Mouse (Mus musculus) hindbrain, embryonic 15.5 days (tissue): ENCODE data around the gene Stxbp3. TPM values are rescaled to one million over a fixed set of nuclear protein-coding genes. Genes with fewer than 3 reads are reported as not detected.

Experiments used
- ATAC-seq: fragments of 200-750 bp; cut with Nextera tagmentation; 2 replicates; pipeline ENCODE4 v1.8.0; 2017; ENCODE audit warnings: low read depth, moderate number of reproducible peaks, moderate TSS enrichment; ENCODE audit not compliant: low FRiP score
- H3K27ac ChIP-seq: fragments of 300-500 bp; sonication (generic); replicated peaks from 2 replicates; pipeline ENCODE4 v1.5.1; 2015; ENCODE audit warnings: mild to moderate bottlenecking, inconsistent platforms
- H3K27me3 ChIP-seq: fragments of 300-500 bp; sonication (generic); 2 replicates; pipeline ENCODE4 v1.6.1; 2015; ENCODE audit warnings: control low read depth, inconsistent platforms
- H3K36me3 ChIP-seq: fragments of 300-500 bp; sonication (generic); 2 replicates; pipeline ENCODE4 v1.6.1; 2015; ENCODE audit warnings: control low read depth, inconsistent platforms
- H3K4me1 ChIP-seq: fragments of 300-500 bp; sonication (generic); replicated peaks from 2 replicates; pipeline ENCODE4 v1.6.1; 2015; ENCODE audit warnings: control low read depth, inconsistent platforms
- H3K4me2 ChIP-seq: fragments of 300-500 bp; sonication (generic); 2 replicates; pipeline ENCODE4 v1.6.1; 2015; ENCODE audit warnings: moderate library complexity, mild to moderate bottlenecking, inconsistent platforms
- H3K4me3 ChIP-seq: fragments of 300-500 bp; sonication (generic); 2 replicates; pipeline ENCODE4 v1.5.1; 2015; ENCODE audit warnings: mild to moderate bottlenecking, inconsistent platforms
- H3K9ac ChIP-seq: fragments of 300-500 bp; sonication (generic); 2 replicates; pipeline ENCODE4 v1.6.1; 2015; ENCODE audit warnings: inconsistent platforms
- H3K9me3 ChIP-seq: fragments of 300-500 bp; sonication (generic); 2 replicates; pipeline ENCODE4 v1.6.1; 2016; ENCODE audit warnings: control low read depth, inconsistent platforms
- WGBS: fragments of 180-500 bp; shearing (Covaris S2); methylation state at CpG from one replicate; pipeline ENCODE4 v1.1.7; 2015; 5-methylcytosine and 5-hydroxymethylcytosine counted together
- polyA plus RNA-seq: library from polyadenylated mRNA; unstranded; fragments of >200 nt; fragmentation: Nextera tagmentation; extraction: Ambion mirVana; gene quantifications from 2 replicates; pipeline ENCODE4 v1.2.1, GENCODE M21; 2015

The Stxbp3 gene
- polyA plus RNA-seq, 1 experiment from 2014 or later: 15.5 TPM

DNA sequence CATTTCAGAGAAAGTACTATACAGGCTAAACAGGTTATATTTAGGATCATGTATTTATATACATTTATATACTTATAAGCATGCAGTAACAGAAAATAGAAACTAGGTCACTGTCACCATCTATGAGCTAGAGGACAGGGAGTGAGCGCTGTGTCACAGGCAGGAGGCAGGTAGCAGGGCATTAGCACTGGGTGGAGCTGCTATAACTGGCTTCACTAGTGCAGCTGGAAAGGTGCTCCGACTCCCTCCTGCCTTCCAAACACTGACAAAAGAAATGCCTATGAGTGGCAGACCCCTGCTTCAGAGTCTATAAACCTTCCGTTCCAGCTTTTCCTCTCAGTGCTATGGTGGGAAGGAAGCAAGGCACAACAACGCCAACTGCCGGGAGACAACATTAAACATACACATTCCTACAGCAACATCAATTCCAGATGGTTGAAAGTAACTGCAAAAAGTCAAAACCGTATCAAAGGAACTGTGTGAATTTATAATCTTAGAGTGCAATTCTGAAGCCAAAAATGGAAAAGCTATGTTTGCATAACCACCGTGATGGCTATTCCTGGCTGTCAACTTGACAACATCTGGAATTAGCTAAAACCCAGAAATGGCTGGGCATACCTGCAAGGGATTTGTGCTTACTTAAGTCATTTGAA, 49.1 kb downstream of the Stxbp3 start:
- Histone ChIP-seq H3K27me3 (no peaks in the 10 kb centered on the region), H3K4me3 (no peak overlapping the region), H3K4me1 (no peaks in the 10 kb centered on the region), H3K36me3 (no peaks in the 10 kb centered on the region), H3K27ac (no peak overlapping the region), H3K9ac (no peak overlapping the region), H3K9me3 (no peaks in the 10 kb centered on the region), H3K4me2 (no peak overlapping the region)
- 81% methylated on average over 7 of the region's 7 CpGs for WGBS
- no peak for ATAC-seq

- 89% methylated on average over 3 of the region's 3 CpGs for WGBS
- Histone ChIP-seq H3K36me3 (no peaks in the 10 kb centered on the region), H3K27me3 (no peaks in the 10 kb centered on the region)
Measured at GRCm38 (mm10) chr3:108790499-108790898, 49.8 kb downstream of the Stxbp3 start.

DNA sequence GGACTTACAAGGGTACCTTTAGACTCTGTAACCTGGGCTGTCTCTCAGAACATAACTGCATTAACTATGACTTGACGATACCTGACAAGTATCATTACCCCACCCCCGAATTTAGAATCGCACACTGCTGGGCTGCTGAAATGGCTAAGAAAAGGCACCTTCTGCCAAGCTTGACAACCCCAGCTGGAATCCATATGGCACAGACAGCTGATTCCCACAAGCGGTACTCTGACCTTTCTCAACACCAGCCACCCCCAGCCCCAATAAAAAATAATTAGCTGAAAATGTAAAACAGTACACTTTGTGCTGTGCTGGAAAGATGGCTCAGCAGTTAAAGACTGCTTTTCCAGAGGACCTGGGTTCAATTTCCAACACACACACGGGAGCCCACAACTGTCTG, 51.0 kb downstream of the Stxbp3 start:
- no peak overlapping the region for H3K9ac ChIP-seq
- 61% methylated on average over 5 of the region's 5 CpGs for WGBS
- H3K27me3 ChIP-seq: no peaks in the 10 kb centered on the region
- H3K36me3 ChIP-seq: no peaks in the 10 kb centered on the region
- H3K4me2 ChIP-seq: no peak overlapping the region
- H3K4me1 ChIP-seq: no peaks in the 10 kb centered on the region
- H3K27ac ChIP-seq: no peak overlapping the region
- H3K4me3 ChIP-seq: no peak overlapping the region
- no peaks in the 10 kb centered on the region for H3K9me3 ChIP-seq
- no peak for ATAC-seq

More at GRCm38 (mm10) chr3:108790499-108790898, 49.8 kb downstream of the Stxbp3 start:
- no peaks in the 10 kb centered on the region for H3K4me1 ChIP-seq
- H3K9ac ChIP-seq: no peak overlapping the region
- no peak for ATAC-seq
- H3K9me3 ChIP-seq: no peaks in the 10 kb centered on the region
- no peak overlapping the region for H3K4me2 ChIP-seq
- H3K27ac ChIP-seq: no peak overlapping the region
- no peak overlapping the region for H3K4me3 ChIP-seq

DNA sequence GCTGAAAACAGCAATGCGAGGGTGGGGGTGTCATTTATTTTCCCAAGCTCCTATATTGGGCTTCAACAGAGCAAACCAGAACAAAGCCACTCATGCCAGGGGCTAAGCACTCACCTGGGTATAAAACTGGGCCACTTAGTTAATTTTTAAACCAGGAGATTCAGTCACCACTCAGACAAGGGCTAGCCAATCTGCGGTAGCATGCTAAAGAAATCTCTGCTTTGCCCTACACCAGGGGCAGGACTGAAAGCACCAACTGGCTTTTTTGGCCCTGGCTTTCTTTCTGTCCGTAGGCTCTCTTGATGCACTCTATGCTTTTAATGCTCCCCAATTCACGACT, 51.9 kb downstream of the Stxbp3 start:
- Histone ChIP-seq H3K4me2 (no peak overlapping the region), H3K36me3 (no peaks in the 10 kb centered on the region), H3K4me1 (no peaks in the 10 kb centered on the region), H3K27ac (no peak overlapping the region), H3K9me3 (no peaks in the 10 kb centered on the region), H3K9ac (no peak overlapping the region), H3K4me3 (no peak overlapping the region), H3K27me3 (no peaks in the 10 kb centered on the region)
- 88% methylated on average over 4 of the region's 4 CpGs for WGBS
- no peak for ATAC-seq

- Histone ChIP-seq H3K27ac (no peak overlapping the region), H3K27me3 (no peaks in the 10 kb centered on the region), H3K4me1 (no peaks in the 10 kb centered on the region), H3K4me3 (no peak overlapping the region), H3K9me3 (no peaks in the 10 kb centered on the region), H3K9ac (no peak overlapping the region), H3K36me3 (no peaks in the 10 kb centered on the region), H3K4me2 (no peak overlapping the region)
- ATAC-seq: 0 out of 2 replicates have a peak, but pooled peaks have one; percentile 27
- 80% methylated on average over 12 of the region's 12 CpGs for WGBS
Measured at GRCm38 (mm10) chr3:108787754-108788454, 52.4 kb downstream of the Stxbp3 start.

DNA sequence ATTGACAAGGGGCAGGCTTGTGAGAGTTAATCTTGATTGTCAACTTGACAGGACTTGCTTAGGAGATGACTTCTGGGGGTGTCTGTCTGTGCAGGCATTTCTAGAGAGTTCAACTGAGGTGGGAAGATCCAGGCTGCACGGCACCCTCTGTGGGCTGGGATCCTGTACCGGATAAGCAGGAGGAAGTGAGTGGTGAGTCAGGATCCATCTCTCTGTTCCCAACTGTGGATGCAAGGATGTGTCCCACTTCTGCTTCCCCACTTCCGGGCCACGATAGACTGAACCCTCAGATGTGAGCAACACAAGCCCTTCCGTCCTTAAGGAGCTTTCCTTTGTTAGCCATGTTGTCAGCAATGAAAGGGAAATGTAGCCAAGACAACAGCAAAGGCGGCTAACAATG, 53.8 kb downstream of the Stxbp3 start:
- no peaks in the 10 kb centered on the region for H3K9me3 ChIP-seq
- H3K4me3 ChIP-seq: no peak overlapping the region
- no peak for ATAC-seq
- H3K27me3 ChIP-seq: no peaks in the 10 kb centered on the region
- H3K36me3 ChIP-seq: no peaks in the 10 kb centered on the region
- H3K27ac ChIP-seq: no peak overlapping the region
- H3K4me2 ChIP-seq: no peak overlapping the region
- WGBS: 71% methylated on average over 6 of the region's 6 CpGs
- peaks cover under 1% of the 10 kb centered on the region; the same call in 1 of the 2 replicates for H3K4me1 ChIP-seq
- no peak overlapping the region for H3K9ac ChIP-seq

DNA sequence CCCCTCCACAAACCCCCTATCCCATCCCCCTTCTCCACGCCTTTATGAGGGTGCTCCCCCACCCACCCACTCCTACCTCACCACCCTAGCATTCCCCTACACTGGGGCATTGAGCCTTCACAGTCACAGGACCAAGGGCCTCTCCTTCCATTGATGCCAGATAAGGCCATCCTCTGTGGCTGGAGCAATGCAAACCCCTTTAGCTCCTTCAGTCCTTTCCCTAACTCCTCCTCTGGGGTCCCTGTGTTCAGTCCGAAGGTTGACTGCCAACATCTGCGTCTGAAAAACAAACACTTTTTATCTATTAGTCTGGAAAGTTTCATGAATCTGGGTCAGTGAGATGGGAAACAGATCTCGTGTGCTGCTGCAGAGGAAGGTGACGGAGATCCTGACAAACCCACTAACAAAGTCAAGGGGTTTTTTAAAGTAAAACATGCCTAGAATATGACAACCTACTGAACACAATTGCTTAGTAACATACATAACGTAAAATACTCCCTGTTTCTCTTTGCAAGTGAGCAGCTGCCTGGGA, 57.9 kb downstream of the Stxbp3 start:
- no peaks in the 10 kb centered on the region for H3K9me3 ChIP-seq
- 82% methylated on average over 6 of the region's 6 CpGs for WGBS
- H3K27ac ChIP-seq: no peak overlapping the region
- H3K27me3 ChIP-seq: no peaks in the 10 kb centered on the region
- H3K4me3 ChIP-seq: no peak overlapping the region
- ATAC-seq: no peak
- H3K9ac ChIP-seq: no peak overlapping the region
- no peak overlapping the region for H3K4me2 ChIP-seq
- no peaks in the 10 kb centered on the region for H3K36me3 ChIP-seq
- peaks cover 3% of the 10 kb centered on the region; the same call in 1 of the 2 replicates for H3K4me1 ChIP-seq

GRCm38 (mm10) chr3:108781884-108782270, 58.4 kb downstream of the Stxbp3 start:
- H3K9me3 ChIP-seq: no peaks in the 10 kb centered on the region
- no peak overlapping the region for H3K9ac ChIP-seq
- H3K4me1 ChIP-seq: peaks cover 3% of the 10 kb centered on the region; the same call in 1 of the 2 replicates
- H3K27ac ChIP-seq: no peak overlapping the region
- H3K27me3 ChIP-seq: no peaks in the 10 kb centered on the region
- ATAC-seq: no peak
- no peak overlapping the region for H3K4me3 ChIP-seq
- WGBS: 76% methylated on average over 5 of the region's 5 CpGs
- no peak overlapping the region for H3K4me2 ChIP-seq
- no peaks in the 10 kb centered on the region for H3K36me3 ChIP-seq

GRCm38 (mm10) chr3:108781238-108781883, 59.0 kb downstream of the Stxbp3 start:
- Histone ChIP-seq H3K27ac (no peak overlapping the region), H3K4me1 (peaks cover 3% of the 10 kb centered on the region; the same call in 1 of the 2 replicates), H3K9me3 (no peaks in the 10 kb centered on the region), H3K36me3 (no peaks in the 10 kb centered on the region), H3K27me3 (no peaks in the 10 kb centered on the region), H3K4me3 (no peak overlapping the region), H3K9ac (no peak overlapping the region), H3K4me2 (no peak overlapping the region)
- 53% methylated on average over 10 of the region's 10 CpGs for WGBS
- no peak for ATAC-seq

DNA sequence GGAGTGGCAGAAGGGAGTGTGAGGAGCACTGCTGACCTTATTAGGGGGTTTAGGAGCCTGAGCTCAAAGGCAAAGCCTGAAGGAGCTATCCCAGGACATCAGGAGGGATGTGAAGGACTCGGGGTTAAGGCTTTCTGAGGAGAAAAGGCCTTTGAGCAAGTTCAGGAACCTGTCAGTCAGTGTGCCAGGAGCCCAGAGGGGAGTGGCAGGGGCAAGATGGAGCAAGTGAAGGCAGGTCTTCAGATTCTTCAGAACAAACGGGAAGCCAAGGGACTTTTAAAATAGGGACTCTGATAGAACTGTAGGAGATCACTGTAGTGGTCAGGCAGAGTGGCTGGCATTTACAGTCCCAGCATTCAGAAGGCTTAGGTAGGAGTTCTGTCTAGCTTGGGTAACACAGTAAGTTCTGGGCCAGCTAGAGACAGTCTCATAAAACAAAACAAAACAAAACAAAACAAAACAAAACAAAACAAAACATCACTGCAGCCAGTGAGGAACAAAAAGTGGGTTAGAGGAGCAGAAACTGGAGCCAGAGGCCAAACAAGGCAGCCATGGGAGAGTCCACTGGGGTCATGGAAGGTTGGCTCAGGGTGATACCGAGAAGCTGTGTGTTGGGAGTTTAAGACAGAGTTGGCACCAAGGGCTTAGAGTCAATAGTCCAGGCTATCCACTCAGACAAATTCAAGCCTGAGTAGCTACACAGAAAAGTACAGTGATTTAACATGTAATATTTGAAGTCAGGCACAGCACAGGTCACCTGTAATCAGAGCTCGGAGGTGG, 61.4 kb downstream of the Stxbp3 start:
- H3K27ac ChIP-seq: no peak overlapping the region
- peaks cover 3% of the 10 kb centered on the region; the same call in 1 of the 2 replicates for H3K4me1 ChIP-seq
- no peak for ATAC-seq
- no peaks in the 10 kb centered on the region for H3K36me3 ChIP-seq
- no peak overlapping the region for H3K4me3 ChIP-seq
- no peaks in the 10 kb centered on the region for H3K9me3 ChIP-seq
- no peaks in the 10 kb centered on the region for H3K27me3 ChIP-seq
- WGBS: 68% methylated on average over 4 of the region's 4 CpGs
- no peak overlapping the region for H3K4me2 ChIP-seq
- no peak overlapping the region for H3K9ac ChIP-seq

DNA sequence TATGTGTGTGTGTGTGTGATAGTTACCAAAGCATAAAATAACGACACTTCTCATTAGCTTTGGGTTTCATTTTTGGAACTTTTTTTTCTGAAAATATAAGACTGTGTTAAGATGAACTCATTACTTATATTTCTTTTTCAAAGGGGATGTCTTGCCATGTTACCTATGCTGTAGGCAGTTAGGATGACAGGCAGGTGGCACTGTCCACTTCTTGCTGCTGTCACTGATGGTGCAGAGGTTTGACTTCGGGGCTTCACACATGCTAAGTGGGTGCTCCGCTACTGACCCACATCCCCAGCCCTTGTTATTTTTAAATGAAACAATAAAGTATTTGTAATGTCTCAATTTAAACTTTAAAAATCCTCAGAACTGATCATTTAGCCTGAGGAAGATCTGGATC, 67.5 kb downstream of the Stxbp3 start:
- H3K36me3 ChIP-seq: no peaks in the 10 kb centered on the region
- ATAC-seq: no peak
- H3K4me2 ChIP-seq: no peak overlapping the region
- H3K9ac ChIP-seq: no peak overlapping the region
- H3K27me3 ChIP-seq: no peaks in the 10 kb centered on the region
- H3K4me1 ChIP-seq: 0 out of 2 replicates have a peak, but pooled peaks cover 3% of the 10 kb centered on the region
- 86% methylated on average over 3 of the region's 3 CpGs for WGBS
- H3K4me3 ChIP-seq: no peak overlapping the region
- no peaks in the 10 kb centered on the region for H3K9me3 ChIP-seq
- no peak overlapping the region for H3K27ac ChIP-seq
